Mouse (Mus musculus) ES-Bruce4 (cell line): ENCODE measurements around the gene Dpysl4. TPM values are rescaled to one million over a fixed set of nuclear protein-coding genes. Genes with fewer than 3 reads are reported as not detected.

Source experiments
- H3K27ac ChIP-seq: 2 replicates; pipeline ENCODE4 v1.5.1; 2012; ENCODE audit warnings: low read length, inconsistent platforms; ENCODE audit not compliant: insufficient read depth
- H3K27me3 ChIP-seq: 2 replicates; pipeline ENCODE4 v1.6.1; 2012; ENCODE audit warnings: mild to moderate bottlenecking, low read length, inconsistent platforms; ENCODE audit not compliant: control insufficient read depth, poor library complexity, insufficient read depth, severe bottlenecking
- H3K36me3 ChIP-seq: 2 replicates; pipeline ENCODE4 v1.6.1; 2012; ENCODE audit warnings: inconsistent platforms, mild to moderate bottlenecking, low read length, moderate library complexity; ENCODE audit not compliant: control insufficient read depth, poor library complexity, insufficient read depth, severe bottlenecking
- H3K4me1 ChIP-seq: one replicate; pipeline ENCODE4 v1.8.1; 2011; ENCODE audit warnings: low read length; ENCODE audit not compliant: control insufficient read depth, insufficient read depth
- H3K4me3 ChIP-seq: 2 replicates; pipeline ENCODE4 v1.5.1; 2011; ENCODE audit warnings: low read depth, mild to moderate bottlenecking, low read length
- H3K9ac ChIP-seq: 2 replicates; pipeline ENCODE4 v1.6.1; 2012; ENCODE audit warnings: low read depth, mild to moderate bottlenecking, inconsistent platforms; ENCODE audit not compliant: poor library complexity, severe bottlenecking
- H3K9me3 ChIP-seq: replicated peaks from 2 replicates; pipeline ENCODE4 v1.6.1; 2012; ENCODE audit warnings: mild to moderate bottlenecking, low read length, inconsistent platforms; ENCODE audit not compliant: control insufficient read depth, poor library complexity, insufficient read depth, severe bottlenecking
- CTCF ChIP-seq: IDR thresholded peaks from one replicate; pipeline ENCODE4 v1.8.1; 2011; ENCODE audit warnings: low read depth, low read length
- EP300 ChIP-seq: IDR thresholded peaks from 2 replicates; pipeline ENCODE4 v1.6.1; 2011; ENCODE audit warnings: low read depth, low read length; ENCODE audit not compliant: insufficient read depth
- POLR2A ChIP-seq: IDR thresholded peaks from one replicate; pipeline ENCODE4 v1.8.1; 2011; ENCODE audit warnings: low read length; ENCODE audit not compliant: insufficient read depth
- polyA plus RNA-seq: library from polyadenylated mRNA; stranded (reverse); fragments of >200 nt; gene quantifications from 2 replicates; pipeline ENCODE4 v1.2.4, GENCODE M21; 2011; ENCODE audit warnings: low read depth; ENCODE audit not compliant: missing spikeins, insufficient read depth, insufficient read length

Dpysl4 gene
- 1.9 and 2.1 TPM in 2 replicates for polyA plus RNA-seq

DNA sequence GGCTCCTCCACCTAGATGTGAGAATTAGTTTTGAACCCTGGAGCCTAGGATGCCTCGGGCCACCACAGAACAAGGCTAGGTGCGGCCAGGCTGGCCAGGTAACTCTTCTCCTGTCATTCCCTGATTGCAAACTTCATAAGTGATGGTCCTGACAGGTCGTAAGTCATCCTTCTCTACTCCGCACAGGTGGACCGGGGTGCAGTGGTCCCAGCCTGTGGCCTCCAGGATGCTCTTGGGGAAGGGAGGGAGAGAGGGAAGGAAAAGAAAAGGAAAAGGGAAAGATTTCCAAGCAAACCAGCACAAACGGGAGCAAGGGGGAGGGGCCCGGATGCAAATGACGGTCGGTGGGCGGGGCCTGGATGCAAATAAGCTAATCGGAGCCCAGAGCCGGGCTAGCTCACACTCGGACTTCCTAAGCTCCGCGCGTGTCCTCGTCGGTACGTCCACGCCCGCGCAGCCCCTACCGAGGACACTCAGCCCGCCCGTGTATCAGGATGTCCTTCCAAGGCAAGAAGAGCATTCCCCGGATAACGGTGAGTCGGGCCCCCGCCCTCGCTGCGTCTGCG, at the start of gene Dpysl4:
TSS of gene Dpysl4 (plus strand) at position 373 of the 566 bp plus-strand sequence.
- Histone ChIP-seq H3K27ac (no peak within 1 kb of the TSS), H3K4me1 (no peaks in the 10 kb centered on the region), H3K9ac (peak within 1 kb of the TSS; percentile 76), H3K9me3 (no peaks in the 10 kb centered on the region), H3K27me3 (peaks cover 12% of the 10 kb centered on the region), H3K36me3 (no peaks in the 10 kb centered on the region), H3K4me3 (peak within 1 kb of the TSS; percentile 86)
- no peak for TF ChIP-seq POLR2A
- TF ChIP-seq EP300, result no peak
- no peak for TF ChIP-seq CTCF

- Histone ChIP-seq H3K9me3 (no peaks in the 10 kb centered on the region), H3K36me3 (no peaks in the 10 kb centered on the region)
- TF ChIP-seq CTCF, result peak; percentile 84
- no peak for TF ChIP-seq EP300
Measured at GRCm38 (mm10) chr7:139063406-139063805, 22.4 kb upstream of the Dpysl4 start.

GRCm38 (mm10) chr7:139068182-139068623, 17.6 kb upstream of the Dpysl4 start:
- Histone ChIP-seq H3K9me3 (no peaks in the 10 kb centered on the region), H3K36me3 (no peaks in the 10 kb centered on the region), H3K9ac (no peak overlapping the region), H3K4me1 (no peaks in the 10 kb centered on the region), H3K27me3 (no peaks in the 10 kb centered on the region), H3K4me3 (no peak overlapping the region), H3K27ac (no peak overlapping the region)
- TF ChIP-seq POLR2A, result no peak
- TF ChIP-seq CTCF, result peak; percentile 70

More at GRCm38 (mm10) chr7:139063406-139063805, 22.4 kb upstream of the Dpysl4 start:
- Histone ChIP-seq H3K9ac (no peak overlapping the region), H3K27ac (no peak overlapping the region), H3K27me3 (no peaks in the 10 kb centered on the region), H3K4me1 (no peaks in the 10 kb centered on the region), H3K4me3 (no peak overlapping the region)

DNA sequence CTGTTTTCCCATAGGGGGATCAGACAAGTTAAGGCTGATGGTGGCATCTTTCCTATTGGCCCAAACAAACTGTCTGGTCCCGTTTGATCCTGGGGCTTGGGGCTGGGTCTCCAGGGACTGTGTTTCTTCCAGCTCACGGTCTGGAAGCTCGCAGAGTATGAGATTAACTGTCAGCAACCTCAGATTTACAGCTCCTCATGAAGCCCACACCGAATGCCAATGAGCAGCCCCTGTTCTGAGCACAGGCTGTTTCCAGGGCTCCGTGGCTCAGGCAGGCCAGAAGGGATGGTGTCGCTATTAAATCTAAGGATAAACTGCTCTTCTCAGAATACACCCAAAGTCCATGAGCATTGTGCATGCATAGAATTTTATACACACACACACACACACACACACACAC, 11.6 kb upstream of the Dpysl4 start:
- no peaks in the 10 kb centered on the region for H3K9me3 ChIP-seq
- H3K36me3 ChIP-seq, result no peaks in the 10 kb centered on the region
- no peaks in the 10 kb centered on the region for H3K27me3 ChIP-seq
- H3K4me3 ChIP-seq, result no peak overlapping the region
- no peak for TF ChIP-seq CTCF
- TF ChIP-seq POLR2A, result no peak
- no peak for TF ChIP-seq EP300
- H3K4me1 ChIP-seq, result no peaks in the 10 kb centered on the region
- no peak overlapping the region for H3K27ac ChIP-seq
- H3K9ac ChIP-seq, result no peak overlapping the region

GRCm38 (mm10) chr7:139075054-139075794, 10.6 kb upstream of the Dpysl4 start:
- H3K27me3 ChIP-seq, result no peaks in the 10 kb centered on the region
- H3K9ac ChIP-seq, result no peak overlapping the region
- TF ChIP-seq CTCF, result no peak
- no peak for TF ChIP-seq POLR2A
- TF ChIP-seq EP300, result no peak

GRCm38 (mm10) chr7:139077283-139077682, 8.5 kb upstream of the Dpysl4 start:
- Histone ChIP-seq H3K27me3 (no peaks in the 10 kb centered on the region), H3K9me3 (no peaks in the 10 kb centered on the region), H3K9ac (no peak overlapping the region), H3K4me1 (no peaks in the 10 kb centered on the region), H3K36me3 (no peaks in the 10 kb centered on the region), H3K27ac (no peak overlapping the region), H3K4me3 (no peak overlapping the region)
- TF ChIP-seq CTCF (no peak), POLR2A (no peak)

More at GRCm38 (mm10) chr7:139075054-139075794, 10.6 kb upstream of the Dpysl4 start:
- Histone ChIP-seq H3K36me3 (no peaks in the 10 kb centered on the region), H3K4me1 (no peaks in the 10 kb centered on the region), H3K27ac (no peak overlapping the region), H3K9me3 (no peaks in the 10 kb centered on the region), H3K4me3 (no peak overlapping the region)
